Mouse (Mus musculus) left cerebral cortex, adult 18-20 months (tissue): Measurements from ENCODE around the gene Ints14. TPM values are rescaled to one million over a fixed set of nuclear protein-coding genes. Genes with fewer than 3 reads are reported as not detected.

Source experiments
- DNase-seq, 2 experiments: peaks; one replicate each; pipeline ENCODE4 v3.0.0; 2021 to 2022; ENCODE audit warnings: low spot score in 2 of 2, mixed read lengths in 1 of 2
- long read RNA-seq, 2 experiments: library from polyadenylated mRNA; stranded (forward); transcript quantifications; one replicate each; pipeline ENCODE4 v2.0.0; 2021
- total RNA-seq, 2 experiments: library from RNA; stranded (reverse); gene quantifications; 2 replicates each; pipeline ENCODE4 v1.2.3; 2021

The Ints14 gene
- 10 to 100 TPM; 18.5 to 18.8 TPM for total RNA-seq
- long read RNA-seq, experiment 1, transcript Ints14-202 (13 exons, 2,820 nt): major isoform, 19 of 26 reads
- long read RNA-seq, experiment 1, partial matches to known transcripts: 6 of 26 reads
- long read RNA-seq, experiment 1, other reads (novel, unspliced or antisense): 1 of 26 reads
- long read RNA-seq, experiment 2, transcript Ints14-202 (13 exons, 2,820 nt): major isoform, 9 of 18 reads
- long read RNA-seq, experiment 2, partial matches to known transcripts: 7 of 18 reads
- long read RNA-seq, experiment 2, other reads (novel, unspliced or antisense): 2 of 18 reads

DNA sequence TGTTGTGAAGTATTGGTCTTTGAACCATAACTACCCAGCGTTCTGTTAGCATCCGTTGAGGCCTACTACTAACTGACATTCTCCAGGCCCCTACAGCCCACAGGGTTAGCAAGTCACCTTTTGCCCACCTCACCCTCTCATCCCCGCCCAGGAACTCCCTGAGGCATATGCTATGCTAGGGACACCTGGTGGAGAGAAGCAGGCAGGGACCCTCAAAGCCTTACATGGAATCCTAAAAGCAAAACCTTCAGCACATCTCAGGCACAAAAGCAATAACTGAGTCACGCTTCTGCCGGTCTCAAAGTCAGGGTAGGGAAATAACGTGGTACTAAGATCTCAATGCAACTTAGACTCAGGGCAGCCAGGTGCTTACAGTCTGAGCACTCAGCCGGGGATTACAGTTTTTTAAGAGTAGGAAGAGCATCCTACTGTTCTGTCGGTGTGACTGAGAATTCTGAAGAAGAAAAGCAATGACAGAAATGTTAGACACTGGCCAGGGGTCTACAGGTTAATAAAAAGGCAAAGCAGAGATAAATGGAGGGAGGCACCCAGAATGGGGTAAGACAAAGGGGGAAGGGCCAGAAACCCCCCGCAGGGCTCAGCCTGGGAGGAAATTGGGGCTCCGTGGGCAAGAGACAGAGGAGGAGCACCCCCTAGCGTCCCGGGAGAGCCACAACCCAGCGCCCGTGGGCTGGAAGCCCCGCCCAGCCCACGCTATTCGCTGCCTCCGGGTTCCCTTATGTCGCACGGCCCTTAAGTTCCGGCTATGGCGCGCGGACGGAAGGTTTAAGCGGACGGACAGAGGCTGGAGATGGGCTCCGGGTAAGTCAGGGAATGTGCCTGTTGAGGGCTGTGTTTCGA lies at the start of gene Ints14:
TSS of gene Ints14 (plus strand) at position 789 of the 861 bp plus-strand sequence.
- peak; percentile 96 for DNase-seq

DNA sequence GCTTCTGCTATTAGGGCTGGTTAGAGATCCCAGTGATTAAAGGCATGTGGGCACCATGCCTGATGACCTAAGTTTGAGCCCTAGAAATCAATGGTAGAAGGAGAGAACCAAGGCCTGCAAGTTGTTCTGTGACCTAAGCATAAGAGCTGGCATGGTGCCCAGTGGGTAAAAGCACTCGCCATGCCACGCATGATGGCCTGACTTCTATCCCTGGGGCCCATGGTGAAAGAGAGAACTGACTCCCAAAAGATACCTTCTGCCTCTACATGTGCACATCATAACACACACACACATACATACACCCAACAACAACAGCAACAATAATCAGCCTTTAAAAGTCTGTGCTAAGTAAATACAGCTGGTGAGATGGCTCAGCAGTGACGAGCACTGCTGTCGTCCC lies 47.3 kb upstream of the Ints14 start:
- no peak for DNase-seq

DNA sequence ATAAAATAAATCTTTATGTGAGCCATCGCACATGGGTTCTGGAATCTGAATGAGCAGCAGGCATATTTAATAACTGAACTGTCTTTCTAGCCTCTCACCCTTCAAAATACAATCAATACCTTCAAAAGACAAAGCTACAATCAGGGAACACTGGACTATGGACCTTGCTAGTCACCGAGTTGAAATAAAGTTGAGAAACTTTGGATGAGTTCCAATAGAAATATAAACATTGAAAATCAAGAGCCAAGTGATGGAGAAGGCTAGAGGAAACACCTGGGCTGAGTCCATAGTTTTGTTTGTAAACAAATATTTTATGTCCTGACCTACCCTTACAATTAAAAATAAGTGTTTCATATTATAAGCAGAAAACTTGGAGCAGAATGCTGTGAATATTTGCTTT lies 46.7 kb upstream of the Ints14 start:
- DNase-seq: no peak

DNA sequence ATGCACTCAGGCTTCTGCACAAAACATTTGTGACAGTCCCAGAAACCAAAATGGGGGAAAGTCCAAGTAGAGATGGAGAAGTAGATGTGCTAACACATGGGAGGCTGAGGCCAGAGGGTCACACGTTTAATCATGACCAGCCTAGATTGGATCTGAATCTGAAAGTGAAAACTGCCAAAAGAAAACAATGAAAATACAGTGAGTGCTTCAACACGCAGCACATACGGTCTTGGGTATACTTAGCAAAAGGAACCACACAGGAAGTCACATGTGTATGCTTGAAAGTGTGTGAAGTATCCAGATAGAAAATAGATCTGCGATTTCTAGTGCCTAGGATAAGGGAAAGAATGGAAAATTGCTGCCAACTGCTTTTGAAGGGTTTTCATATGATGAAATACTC lies 46.1 kb upstream of the Ints14 start:
- DNase-seq: no peak

DNA sequence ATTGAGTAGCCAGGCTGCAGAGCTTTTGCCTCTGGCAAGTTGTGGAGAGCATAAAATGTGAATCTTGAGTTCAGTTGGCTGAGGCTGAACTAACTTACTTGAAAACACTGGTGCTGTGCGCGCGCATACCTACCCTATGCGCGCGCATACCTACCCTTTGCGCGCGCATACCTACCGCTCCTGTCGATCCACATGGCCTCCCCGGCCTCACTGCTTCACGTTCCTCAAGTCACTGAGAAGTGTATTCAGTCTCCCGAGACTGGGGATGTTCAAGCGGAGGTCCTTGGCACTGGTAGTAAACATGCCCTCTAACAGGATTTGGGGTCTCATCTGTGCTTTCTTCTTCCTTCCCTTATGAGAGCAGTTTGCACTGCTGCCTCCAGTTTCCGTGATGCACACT lies 42.1 kb upstream of the Ints14 start:
- no peak for DNase-seq

DNA sequence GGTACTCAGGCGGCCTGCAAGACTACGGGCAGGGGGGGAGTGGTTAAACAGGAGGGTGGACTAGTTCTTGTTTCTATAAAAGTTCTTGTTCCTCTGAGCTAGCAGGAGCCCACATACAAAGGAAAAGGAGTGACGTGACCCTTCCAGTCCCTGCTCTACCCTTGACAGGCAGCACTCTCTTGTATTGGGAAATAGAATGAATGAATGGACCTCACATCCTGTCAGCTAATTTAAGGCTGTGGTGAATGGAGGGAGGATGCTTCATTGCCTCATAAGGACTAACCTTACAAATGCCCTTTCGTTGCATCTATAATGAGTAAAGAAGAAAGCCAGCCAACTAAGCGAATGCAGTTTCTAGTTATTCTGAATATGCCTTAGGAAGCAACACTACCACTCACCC lies 34.9 kb upstream of the Ints14 start:
- DNase-seq: no peak

DNA sequence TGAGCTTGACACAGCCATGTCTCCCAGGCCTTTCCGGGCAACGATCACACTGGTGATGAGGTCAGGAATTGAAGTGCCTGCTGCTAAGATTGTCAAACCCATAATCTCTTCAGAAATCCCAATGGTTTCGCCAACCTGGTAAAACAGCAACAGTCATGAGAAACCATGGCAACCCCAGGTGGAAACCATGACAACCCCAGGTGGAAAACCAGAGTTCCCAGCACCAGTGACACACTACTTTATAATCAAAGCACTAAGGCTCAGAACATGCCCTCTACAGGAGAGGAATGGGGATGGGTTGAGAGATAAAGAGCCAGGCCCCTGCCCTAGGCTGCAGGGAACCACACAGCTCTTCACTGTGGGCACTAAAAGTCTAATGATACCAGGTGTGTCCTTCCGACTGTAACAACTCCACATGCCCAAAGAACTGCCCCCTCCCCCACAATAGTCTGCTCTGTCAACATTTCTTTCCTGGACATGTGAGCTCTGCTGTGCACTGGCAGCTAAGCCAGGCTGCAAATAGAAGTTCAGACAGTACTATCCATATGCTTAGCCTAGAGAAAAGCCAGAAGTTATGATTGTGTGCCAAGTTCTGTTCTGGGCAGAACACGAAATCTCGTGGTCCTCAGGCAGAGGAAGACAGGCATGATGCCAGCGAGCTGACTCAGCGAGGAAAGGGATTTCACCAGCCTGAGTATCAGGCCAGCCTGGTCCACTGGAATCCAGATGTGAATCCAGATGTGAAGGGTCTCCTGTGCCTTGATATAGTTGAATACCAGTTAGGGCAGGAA lies 34.3 kb upstream of the Ints14 start:
- DNase-seq: peak; percentile 86 to 89

DNA sequence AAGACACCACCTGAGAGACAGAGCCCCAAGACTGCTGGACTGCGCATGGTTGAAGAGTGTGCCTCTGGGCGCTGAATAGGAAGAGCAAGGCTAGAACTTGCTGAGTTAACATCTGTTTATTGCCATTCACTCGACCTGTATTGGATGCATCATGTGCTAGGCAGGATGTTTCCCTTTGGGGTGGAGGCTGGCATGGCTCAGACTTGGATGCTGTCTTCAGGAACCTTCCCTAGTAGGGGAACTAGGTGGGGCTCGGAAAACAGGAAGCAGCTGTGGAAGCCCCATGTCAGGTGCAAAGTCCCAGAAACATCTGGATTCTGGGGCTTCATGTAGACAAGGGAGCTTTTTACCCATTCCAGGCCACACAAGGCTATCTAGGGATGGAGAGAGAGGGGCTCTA lies 30.4 kb upstream of the Ints14 start:
- no peak for DNase-seq

DNA sequence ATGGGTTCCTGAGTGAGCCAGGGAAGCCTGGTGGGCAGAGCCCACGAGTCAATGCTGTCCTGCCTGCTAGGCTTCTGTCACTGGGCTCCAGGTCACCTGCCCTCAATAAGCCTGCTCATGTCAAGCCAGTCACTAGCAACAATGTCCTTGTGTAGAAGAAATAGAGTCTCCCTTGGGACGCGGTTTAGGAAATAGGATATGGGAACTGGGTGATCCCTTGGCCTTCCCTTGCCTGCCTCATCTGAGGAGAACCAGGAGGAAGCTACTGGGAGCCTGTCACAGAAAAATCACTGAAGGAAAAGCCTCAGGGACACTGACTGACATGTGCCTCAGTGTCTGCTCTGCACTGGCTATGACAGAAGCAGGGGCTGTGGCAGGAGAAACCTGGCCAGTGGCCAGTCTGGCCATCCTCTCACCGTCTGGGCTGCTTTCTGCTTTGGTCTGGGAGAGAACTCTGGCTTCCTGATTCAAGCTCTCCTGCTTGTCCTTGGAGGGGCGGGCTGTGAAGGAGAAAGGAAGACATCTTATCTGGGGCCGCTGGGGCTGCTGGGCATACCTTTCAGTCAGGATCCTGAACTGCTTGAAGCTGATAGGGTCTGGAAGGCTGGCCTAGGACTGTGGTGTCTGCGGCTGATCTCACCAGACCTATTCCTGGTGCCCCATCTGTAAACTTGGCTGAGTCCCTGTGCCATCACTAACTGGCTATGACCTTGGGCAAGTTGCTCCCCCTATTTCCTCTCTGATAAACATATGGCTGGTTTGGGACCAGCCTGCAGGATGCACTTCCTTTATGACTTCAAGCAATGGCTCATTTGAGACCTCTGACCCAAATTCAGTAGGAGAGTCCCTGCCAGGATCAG lies 28.7 kb upstream of the Ints14 start:
- no peak for DNase-seq

DNA sequence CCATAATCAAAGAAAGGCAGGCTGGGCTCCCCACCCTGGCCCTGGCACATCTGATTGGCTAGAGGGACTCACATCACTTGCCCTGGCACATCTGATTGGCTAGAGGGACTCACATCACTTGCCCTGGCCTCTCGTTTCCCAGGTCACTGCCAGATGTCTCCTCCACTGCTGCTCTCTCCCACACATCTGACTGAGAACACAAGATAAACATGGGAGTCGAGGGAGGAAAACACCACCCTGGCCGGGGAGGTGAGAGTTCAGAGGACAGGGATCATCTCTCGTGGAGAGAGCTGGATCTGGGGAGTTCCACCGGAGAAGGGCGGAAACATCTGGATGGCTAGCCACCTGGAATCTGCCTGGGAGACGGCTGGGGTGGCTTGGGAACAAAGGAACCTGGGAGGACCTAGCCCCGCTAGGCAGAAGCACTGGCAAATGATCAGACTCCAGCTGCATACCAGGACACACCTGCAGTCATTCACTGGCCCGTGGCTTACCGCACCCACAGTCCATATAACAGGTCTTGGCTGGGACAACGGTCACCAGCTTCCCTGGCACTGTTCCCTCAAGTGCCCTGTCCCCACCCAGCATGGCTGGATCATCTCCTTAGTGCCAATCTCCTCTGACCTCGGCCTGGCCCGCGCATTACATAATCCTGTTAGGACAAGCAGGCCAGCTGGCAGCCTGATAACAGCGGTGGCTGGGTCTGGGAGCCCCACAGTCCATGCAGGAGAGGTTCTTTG lies 26.5 kb upstream of the Ints14 start:
- DNase-seq: no peak

DNA sequence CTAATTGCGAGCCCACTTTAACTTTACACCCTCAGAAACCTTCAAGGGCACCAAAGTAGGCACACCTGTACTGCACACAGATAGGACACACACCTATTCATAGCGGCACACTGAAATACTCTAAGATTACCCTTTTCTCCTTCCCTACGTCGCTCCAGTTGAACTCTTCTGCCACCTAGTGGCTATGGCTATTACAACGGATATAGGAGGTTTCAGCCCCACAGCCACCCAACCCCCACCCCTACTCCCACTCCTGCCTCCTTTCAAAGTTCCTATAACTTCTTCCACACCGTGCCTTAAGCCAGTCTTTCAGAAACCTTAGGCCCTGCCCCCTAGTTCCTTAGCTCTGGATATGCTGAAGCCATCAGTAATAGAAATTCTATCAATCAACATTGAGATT lies 24.2 kb upstream of the Ints14 start:
- peak; percentile 66 to 79 for DNase-seq

DNA sequence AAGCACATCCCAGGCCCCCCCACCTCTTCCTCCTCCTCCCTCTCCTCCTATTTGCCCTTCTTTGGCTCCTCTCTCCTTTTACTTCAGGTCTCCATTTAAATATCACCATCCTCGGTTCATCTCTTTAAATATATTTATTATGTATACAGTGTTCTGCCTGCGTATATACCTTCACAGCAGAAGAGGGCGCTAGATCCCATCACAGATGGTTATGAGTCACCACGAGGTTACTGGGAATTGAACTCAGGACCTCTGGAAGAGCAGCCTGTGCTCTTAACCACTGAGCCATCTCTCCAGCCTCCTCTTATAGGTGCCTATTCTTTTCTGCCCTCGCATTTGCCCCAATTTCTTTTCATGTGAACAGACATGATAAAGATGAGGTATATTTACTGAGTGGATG lies 23.2 kb upstream of the Ints14 start:
- DNase-seq: no peak

DNA sequence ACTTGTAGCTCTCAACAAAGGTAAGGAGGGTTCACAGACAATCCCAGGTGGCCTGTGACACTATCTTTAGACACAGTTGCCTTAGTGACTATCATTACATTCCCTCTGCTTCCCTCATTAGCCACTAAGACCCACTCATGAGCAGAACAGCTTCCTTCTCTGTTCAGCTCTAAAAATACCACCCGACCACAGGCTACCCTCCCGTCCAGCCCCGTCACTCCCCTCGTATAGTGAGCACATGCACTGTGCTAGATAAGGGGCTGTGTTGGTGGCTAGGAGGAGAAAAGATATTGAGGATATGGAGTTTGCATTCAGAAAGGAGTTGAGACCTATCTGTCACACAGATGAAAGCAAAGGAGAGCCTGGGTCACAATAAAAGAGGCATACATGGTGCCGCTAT lies 22.2 kb upstream of the Ints14 start:
- no peak for DNase-seq

DNA sequence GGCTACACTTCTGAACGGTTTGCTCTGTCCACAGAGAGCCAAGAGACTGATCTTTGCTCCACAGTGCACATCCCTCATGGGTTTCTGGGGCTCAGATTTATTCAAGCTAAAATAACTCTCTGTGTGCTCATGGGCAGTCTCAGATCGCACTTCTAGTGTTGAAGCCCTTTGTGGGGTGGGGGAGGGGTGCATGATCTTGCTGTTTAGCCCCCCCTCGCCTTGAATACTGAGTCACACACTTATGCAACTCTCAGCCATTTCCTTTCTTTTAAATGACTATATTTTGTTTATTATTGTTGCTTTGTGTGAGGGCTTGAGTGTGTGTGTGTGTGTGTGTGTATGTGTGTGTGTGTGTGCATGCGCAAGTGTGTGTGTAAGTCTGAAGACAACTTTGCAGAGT lies 21.4 kb upstream of the Ints14 start:
- no peak for DNase-seq

DNA sequence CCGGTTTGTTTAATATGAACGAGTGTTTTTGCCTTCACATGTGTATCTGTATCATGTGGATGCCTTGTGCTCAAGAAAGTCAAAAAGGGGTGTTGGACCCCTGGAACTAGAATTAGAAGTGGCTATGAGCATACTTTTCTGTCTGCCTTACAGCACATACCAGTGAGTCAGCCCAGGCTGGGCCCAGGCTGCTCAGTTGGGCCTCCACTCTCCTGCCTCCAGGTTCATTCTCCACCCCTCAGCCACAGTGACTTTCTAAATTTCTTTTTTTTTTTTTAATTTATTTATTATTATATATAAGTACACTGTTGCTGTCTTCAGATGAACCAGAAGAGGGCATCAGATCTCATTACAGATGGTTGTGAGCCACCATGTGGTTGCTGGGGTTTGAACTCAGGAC lies 20.9 kb upstream of the Ints14 start:
- DNase-seq: no peak

DNA sequence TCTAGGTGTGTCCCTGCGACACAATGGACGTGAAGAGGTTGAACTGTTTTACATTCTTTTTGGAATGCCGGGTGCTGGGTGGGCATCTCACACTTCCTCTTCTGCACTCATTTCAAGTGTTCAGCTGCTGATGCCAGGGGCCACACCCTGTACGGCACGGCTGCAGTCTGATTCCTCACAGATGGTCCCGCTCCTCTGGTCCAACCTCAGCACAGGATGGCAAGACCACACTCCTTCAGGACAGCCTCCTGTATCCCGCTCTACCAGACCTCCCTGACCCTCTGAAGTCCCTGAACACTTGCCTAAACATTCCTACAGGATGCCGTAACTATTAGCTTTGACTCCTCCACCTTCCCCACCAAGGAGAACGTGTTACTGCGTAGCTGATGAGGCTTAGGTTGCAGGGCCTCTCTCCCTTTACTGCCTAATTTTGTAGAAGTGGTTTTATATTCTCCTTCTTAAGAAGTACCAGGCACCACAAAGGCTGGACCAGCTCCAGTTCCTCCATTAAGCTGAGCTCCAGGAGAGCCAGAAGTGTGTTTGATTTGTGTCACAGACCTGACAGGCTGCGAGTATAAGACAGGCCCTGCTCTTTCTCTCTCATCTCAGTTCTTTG lies 19.9 kb upstream of the Ints14 start:
- no peak for DNase-seq

DNA sequence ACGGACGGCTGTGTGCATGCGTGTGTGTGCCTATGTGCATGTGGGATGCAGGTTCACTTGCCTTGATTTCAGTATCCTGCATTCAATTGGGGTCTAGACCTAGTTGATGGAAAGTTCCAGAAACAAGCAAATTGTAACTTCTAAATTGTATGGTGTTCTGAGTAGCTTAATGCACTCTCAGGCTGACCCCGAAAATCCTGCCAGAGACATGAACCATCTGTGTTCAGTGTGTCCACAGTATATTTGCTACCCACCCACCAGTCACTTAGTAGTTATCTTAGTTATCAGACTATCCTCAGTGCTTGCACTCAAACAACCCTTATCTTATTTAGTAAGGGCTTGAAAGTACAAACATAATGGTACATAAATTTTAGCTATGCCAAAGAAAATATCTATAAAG lies 19.1 kb upstream of the Ints14 start:
- DNase-seq: no peak

DNA sequence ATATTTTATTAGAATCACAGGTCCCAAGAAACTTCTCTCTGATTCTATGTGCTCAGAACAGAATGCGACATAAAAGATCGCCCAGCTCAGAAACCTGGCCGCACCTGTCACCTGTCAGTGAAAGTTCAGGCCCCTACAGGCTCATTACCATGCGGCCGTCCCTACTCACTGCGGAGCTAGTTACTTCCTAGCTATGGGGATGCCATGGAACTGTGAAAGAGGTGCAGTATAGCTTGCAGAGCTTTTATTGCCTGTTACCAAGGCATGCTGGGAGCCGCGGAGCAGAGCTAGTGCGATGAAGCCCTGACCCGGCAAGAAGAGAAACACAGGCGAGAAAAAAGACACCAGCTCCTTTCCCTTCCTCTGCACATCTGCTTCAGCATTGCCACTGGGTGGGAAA lies 16.7 kb upstream of the Ints14 start:
- DNase-seq: no peak

DNA sequence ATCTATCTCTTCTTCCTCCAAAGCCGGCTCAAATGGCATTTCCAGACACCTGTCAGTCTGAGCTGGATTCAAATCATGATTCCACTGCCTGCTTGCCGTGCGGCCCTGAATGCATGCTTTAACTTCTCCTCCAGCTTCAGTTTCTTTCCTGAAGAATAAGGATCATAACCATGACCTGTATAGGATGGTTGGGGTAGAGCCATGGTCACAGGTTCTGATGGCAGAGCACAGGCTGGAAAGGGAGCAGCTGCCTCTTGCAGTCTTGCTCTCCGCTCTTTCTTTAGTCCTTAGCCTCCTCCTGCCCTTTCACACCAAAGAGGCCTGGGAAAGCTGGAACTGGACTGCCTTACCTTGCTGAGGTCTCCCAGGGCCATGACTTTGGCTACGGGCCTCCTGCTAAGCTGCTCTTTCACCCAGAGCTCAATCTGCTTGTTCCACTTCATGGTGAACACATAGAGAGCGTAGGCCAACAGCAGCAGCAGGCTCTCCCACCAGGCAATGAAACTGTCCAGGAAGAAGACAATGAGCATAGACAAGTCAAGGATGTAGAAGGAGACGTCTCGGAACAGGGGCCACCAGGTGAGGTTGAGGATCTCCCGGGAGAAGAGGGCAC lies 13.1 kb upstream of the Ints14 start:
- no peak for DNase-seq
